Mouse (Mus musculus) right cerebral cortex, postnatal 14 days (tissue): ENCODE measurements around the gene Tmem107.
"Not testable (repeated sequence)": the region's sequence is repeated elsewhere in the genome, so short reads cannot be mapped to it uniquely, and the experiment has no call there.

Experiments used
- DNase-seq: peaks from one replicate; pipeline ENCODE4 v3.0.0; 2022

The Tmem107 gene

GRCm38 (mm10) chr11:69076572-69076971 is 6.0 kb downstream of the Tmem107 start:
- no peak for DNase-seq

- no peak for DNase-seq
Measured at GRCm38 (mm10) chr11:69077316-69077715, 6.7 kb downstream of the Tmem107 start.

- no peak for DNase-seq
Measured at GRCm38 (mm10) chr11:69078041-69078440, 7.4 kb downstream of the Tmem107 start.

GRCm38 (mm10) chr11:69078805-69079438 is 8.3 kb downstream of the Tmem107 start:
- DNase-seq: no peak

- no peak for DNase-seq
Measured at GRCm38 (mm10) chr11:69080102-69080854, 9.7 kb downstream of the Tmem107 start.

GRCm38 (mm10) chr11:69080855-69081222 is 10.2 kb downstream of the Tmem107 start:
- no peak for DNase-seq

GRCm38 (mm10) chr11:69081613-69082012 is 11.0 kb downstream of the Tmem107 start:
- no peak for DNase-seq

GRCm38 (mm10) chr11:69085608-69086007 is 15.0 kb downstream of the Tmem107 start:
- DNase-seq: no peak

GRCm38 (mm10) chr11:69086390-69086789 is 15.8 kb downstream of the Tmem107 start:
- peak; percentile 25 for DNase-seq

- peak; percentile 41 for DNase-seq
Measured at GRCm38 (mm10) chr11:69087082-69087481, 16.5 kb downstream of the Tmem107 start.

- DNase-seq: peak; percentile 3
Measured at GRCm38 (mm10) chr11:69087597-69087996, 17.0 kb downstream of the Tmem107 start.

GRCm38 (mm10) chr11:69088103-69088855 is 17.7 kb downstream of the Tmem107 start, which contains the start of gene Vamp2:
Gene Vamp2 (plus strand): TSS chr11:69088490.
- peak; percentile 97 for DNase-seq

GRCm38 (mm10) chr11:69088856-69089615 is 18.4 kb downstream of the Tmem107 start:
- peak; percentile 18 for DNase-seq

- DNase-seq: no peak
Measured at GRCm38 (mm10) chr11:69089616-69090290, 19.1 kb downstream of the Tmem107 start.

GRCm38 (mm10) chr11:69090367-69090766 is 19.8 kb downstream of the Tmem107 start:
- DNase-seq: peak; percentile 14

- no peak for DNase-seq
Measured at GRCm38 (mm10) chr11:69091566-69092385, 21.2 kb downstream of the Tmem107 start.

GRCm38 (mm10) chr11:69092386-69092751 is 21.8 kb downstream of the Tmem107 start:
- peak; percentile 81 for DNase-seq

GRCm38 (mm10) chr11:69092871-69093270 is 22.3 kb downstream of the Tmem107 start:
- no peak for DNase-seq

- DNase-seq: not testable (repeated sequence)
Measured at GRCm38 (mm10) chr11:69093856-69094255, 23.2 kb downstream of the Tmem107 start.

GRCm38 (mm10) chr11:69094697-69095429 is 24.3 kb downstream of the Tmem107 start, which contains the start of gene Per1:
Gene Per1 (plus strand): TSS chr11:69095217.
- DNase-seq: peak; percentile 98
